Mouse (Mus musculus) kidney, adult 11 months (tissue): ENCODE results near the gene Klhdc9.
A peak's percentile ranks its signal among the peaks of the same experiment; 100 is the strongest.
"Not testable (repeated sequence)": the region's sequence is repeated elsewhere in the genome, so short reads cannot be mapped to it uniquely, and the experiment has no call there.

ENCODE experiments used
- DNase-seq: peaks from one replicate; pipeline ENCODE4 v3.0.0; 2022

Klhdc9 gene

GRCm38 (mm10) chr1:171355812-171356340, 4.7 kb downstream of the Klhdc9 start:
- no peak for DNase-seq

- DNase-seq: no peak
Measured at GRCm38 (mm10) chr1:171349210-171349609, 11.4 kb downstream of the Klhdc9 start.

- no peak for DNase-seq
Measured at GRCm38 (mm10) chr1:171348665-171349064, 11.9 kb downstream of the Klhdc9 start.

- no peak for DNase-seq
Measured at GRCm38 (mm10) chr1:171346095-171346450, 14.5 kb downstream of the Klhdc9 start.

GRCm38 (mm10) chr1:171345225-171346094, 15.1 kb downstream of the Klhdc9 start, which contains the start of the genes Nit1 and Pfdn2:
Gene Nit1 (minus strand): TSS chr1:171345646.
Gene Pfdn2 (plus strand): TSS chr1:171345670.
- DNase-seq: peak; percentile 89

- no peak for DNase-seq
Measured at GRCm38 (mm10) chr1:171344715-171345114, 15.9 kb downstream of the Klhdc9 start.

GRCm38 (mm10) chr1:171343922-171344677, 16.5 kb downstream of the Klhdc9 start:
- peak; percentile 82 for DNase-seq

- DNase-seq: peak; percentile 45
Measured at GRCm38 (mm10) chr1:171342262-171343207, 18.1 kb downstream of the Klhdc9 start.

- peak; percentile 24 for DNase-seq
Measured at GRCm38 (mm10) chr1:171330216-171330560, 30.4 kb downstream of the Klhdc9 start.

GRCm38 (mm10) chr1:171329433-171330215, 31.0 kb downstream of the Klhdc9 start:
- no peak for DNase-seq

GRCm38 (mm10) chr1:171328839-171329432, 31.7 kb downstream of the Klhdc9 start, which contains the start of gene Dedd:
Gene Dedd (plus strand): TSS chr1:171329145.
- peak; percentile 96 for DNase-seq

- no peak for DNase-seq
Measured at GRCm38 (mm10) chr1:171328244-171328643, 32.4 kb downstream of the Klhdc9 start.

GRCm38 (mm10) chr1:171326588-171326987, 34.0 kb downstream of the Klhdc9 start:
- DNase-seq: not testable (repeated sequence)

GRCm38 (mm10) chr1:171325571-171325970, 35.0 kb downstream of the Klhdc9 start:
- no peak for DNase-seq

GRCm38 (mm10) chr1:171322012-171322411, 38.6 kb downstream of the Klhdc9 start:
- peak; percentile 62 for DNase-seq

- DNase-seq: no peak
Measured at GRCm38 (mm10) chr1:171321415-171321814, 39.2 kb downstream of the Klhdc9 start.

GRCm38 (mm10) chr1:171320151-171320550, 40.4 kb downstream of the Klhdc9 start:
- DNase-seq: no peak

- DNase-seq: peak; percentile 39
Measured at GRCm38 (mm10) chr1:171319748-171320147, 40.9 kb downstream of the Klhdc9 start.

- no peak for DNase-seq
Measured at GRCm38 (mm10) chr1:171309321-171309720, 51.3 kb downstream of the Klhdc9 start.
